Mouse (Mus musculus): Measurements from ENCODE around the gene Tubgcp3.

DNA sequence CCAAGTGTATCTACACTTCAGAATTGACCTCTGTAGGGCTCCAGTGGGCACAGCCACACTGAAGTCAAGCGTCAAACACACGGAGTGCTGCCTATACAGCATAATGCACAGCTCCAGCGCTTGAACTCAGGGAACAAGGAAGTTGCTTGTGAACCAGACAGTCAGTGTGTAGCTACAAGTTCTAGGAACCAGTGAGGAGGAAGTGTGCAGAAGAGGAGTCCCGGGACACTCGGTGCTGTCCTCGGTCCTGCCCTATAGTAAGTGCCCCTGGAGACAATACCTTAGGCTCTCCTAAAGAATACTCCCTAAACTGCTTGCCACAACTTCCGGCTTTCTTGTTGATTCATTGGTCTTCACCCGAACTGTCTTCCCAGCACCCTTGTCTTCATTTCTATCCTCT lies 30.2 kb upstream of the Tubgcp3 start:
- TF ChIP-seq CTCF (IDR thresholded peaks at IDR 0.05) (no peak), EP300 (IDR thresholded peaks at IDR 0.05; ENCODE audit: insufficient read depth, low read depth, low read length) (no peak), POLR2A (IDR thresholded peaks at IDR 0.05; ENCODE audit: insufficient read depth, low read depth, low read length) (no peak)

Data from heart, adult 2 months (tissue).